8 mouse cellular contexts compared by ENCODE assay signal in genomic region chr9:98979431-98980416, GRCm38 (mm10). TPM values are rescaled to one million over a fixed set of nuclear protein-coding genes. Genes with fewer than 3 reads are reported as not detected.
DNase-seq lines count a peak whose midpoint lies in the region; ATAC-seq and TF ChIP-seq lines count a peak whose summit lies in the region.

No protein-coding gene starts in this region.

- H3K27me3 ChIP-seq in Patski = peaks cover 9% of the 10 kb centered on the region
- peaks cover 69% of the 10 kb centered on the region for H3K27me3 ChIP-seq in hindbrain, embryonic 13.5 days

- CTCF ChIA-PET in Patski (lab: Charles Lee) = interaction anchor here (0.7 to 3.1 kb wide), 9 partner anchors 8 to 472 kb away, joined by 3 to 15 read pairs (median 4); partner anchors contain the start of genes Cep70 and Nme9

- H3K9me3 ChIP-seq in hindbrain, embryonic 13.5 days = no peaks in the 10 kb centered on the region

- peak; percentile 34 for DNase-seq in Patski (ENCODE audit: low read depth, low spot score)
- DNase-seq in cerebellum, postnatal 14 days = peak; percentile 95 to 96
- peak; percentile 63 to 81 for DNase-seq in frontal cortex, postnatal 14 days (ENCODE audit: low spot score in 2 of 2)
- peak; percentile 83 to 88 for DNase-seq in layer of hippocampus, postnatal 14 days (ENCODE audit: low spot score in 2 of 2)
- peak; percentile 92 for DNase-seq in lung, postnatal 10 days
- peak; percentile 92 for DNase-seq in ovary, postnatal 36 days (ENCODE audit: low spot score)
- DNase-seq in thymus, postnatal 14 days = peak; percentile 92

- H3K4me3 ChIP-seq in hindbrain, embryonic 13.5 days = peak overlapping the region; percentile 33

- ATAC-seq in Patski = peak; percentile 66
- ATAC-seq in hindbrain, embryonic 13.5 days (ENCODE audit: low FRiP score) = peak; percentile 65

- no peak overlapping the region for H3K27ac ChIP-seq in hindbrain, embryonic 13.5 days

- peak overlapping the region; percentile 54 for H3K4me2 ChIP-seq in hindbrain, embryonic 13.5 days

- H3K36me3 ChIP-seq in hindbrain, embryonic 13.5 days = no peaks in the 10 kb centered on the region

- 4% methylated on average over 29 of the region's 29 CpGs for WGBS in hindbrain, embryonic 13.5 days

- POLR2A ChIA-PET in Patski (lab: Charles Lee) = no interaction called here

- in situ Hi-C loops in Patski (cut with MboI; ENCODE audit: low pct_unique_long_range_greater_than_20kb) = loop anchor here (5.0 to 10.0 kb wide), 2 partner anchors 398 to 465 kb away; no protein-coding TSS in a partner anchor

- H3K4me1 ChIP-seq in hindbrain, embryonic 13.5 days (replicated peaks) = peaks cover 10% of the 10 kb centered on the region

- TF ChIP-seq CTCF in Patski (IDR thresholded peaks at IDR 0.05) = peak; percentile 98

- H3K9ac ChIP-seq in hindbrain, embryonic 13.5 days = peak overlapping the region; percentile 49; the same call in 1 of the 2 replicates

RNA-seq across cellular contexts. Expression of gene Faim, which starts 6.4 kb away (rescaled TPM):
- 39.9 TPM for polyA plus RNA-seq in Patski (2021)
- polyA plus RNA-seq in hindbrain, embryonic 13.5 days (2015; fragmentation: Nextera tagmentation; extraction: Ambion mirVana) = 111 and 117 TPM in 2 replicates
- total RNA-seq in layer of hippocampus, postnatal 14 days (2021) = 10 to 100 TPM; 53.8 to 58.5 TPM

RNA-seq across cellular contexts. Expression of gene Foxl2, which starts 24.6 kb away (rescaled TPM):
- 2.2 TPM for polyA plus RNA-seq in Patski (2021)
- 0.61 TPM in 2 replicates for polyA plus RNA-seq in hindbrain, embryonic 13.5 days (2015; fragmentation: Nextera tagmentation; extraction: Ambion mirVana)
- 1 to 10 TPM; 1.4 to 1.6 TPM for total RNA-seq in layer of hippocampus, postnatal 14 days (2021)

RNA-seq across cellular contexts. Expression of gene Gm1123, which starts 55.8 kb away (rescaled TPM):
- polyA plus RNA-seq in Patski (2021) = not detected
- polyA plus RNA-seq in hindbrain, embryonic 13.5 days (2015; fragmentation: Nextera tagmentation; extraction: Ambion mirVana) = 0.10 and 0.21 TPM in 2 replicates
- total RNA-seq in layer of hippocampus, postnatal 14 days (2021) = under 1 TPM in 1 of 2 experiments, not detected in 1; 0.21 TPM

Comparison
In these comparisons a context has a peak if more than half of its experiments do, and no peak if none do; other contexts are left out.
1. DNase-seq: peak in every context shown above with its lines; median percentile 96 in cerebellum, postnatal 14 days; 92 in lung, postnatal 10 days; 92 in ovary, postnatal 36 days; 92 in thymus, postnatal 14 days; 86 in layer of hippocampus, postnatal 14 days; 72 in frontal cortex, postnatal 14 days; 34 in Patski.